ENCODE assay signal across 7 mouse cellular contexts in genomic region chr17:56269153-56269630, GRCm38 (mm10). TPM values are rescaled to one million over a fixed set of nuclear protein-coding genes. Genes with fewer than 3 reads are reported as not detected.
DNase-seq lines count a peak whose midpoint lies in the region; ATAC-seq and TF ChIP-seq lines count a peak whose summit lies in the region.

No protein-coding gene starts in this region.

- peak overlapping the region; percentile 59; the same call in 1 of the 2 replicates for H3K27ac ChIP-seq in forebrain, embryonic 13.5 days
- H3K27ac ChIP-seq in hindbrain, embryonic 16.5 days (ENCODE audit: low read depth, low read length): peak overlapping the region; percentile 73
- H3K27ac ChIP-seq in left cerebral cortex, adult 2 months: peak overlapping the region; percentile 95
- H3K27ac ChIP-seq in macrophage: peak overlapping the region; percentile 82

- intact Hi-C loops in left cerebral cortex, adult 2 months (cut with DNase I): no loop called here

- peak overlapping the region; percentile 60 for H3K9ac ChIP-seq in forebrain, embryonic 13.5 days
- peak overlapping the region; percentile 68 for H3K9ac ChIP-seq in hindbrain, embryonic 16.5 days (ENCODE audit: low read depth, low read length)

- H3K36me3 ChIP-seq in forebrain, embryonic 13.5 days (ENCODE audit: poor library complexity, severe bottlenecking): peaks cover 15% of the 10 kb centered on the region
- H3K36me3 ChIP-seq in hindbrain, embryonic 16.5 days (ENCODE audit: control insufficient read depth, insufficient read depth, low read length): no peaks in the 10 kb centered on the region; the same call in 1 of the 2 replicates
- H3K36me3 ChIP-seq in macrophage (ENCODE audit: inconsistent target): peaks cover 27% of the 10 kb centered on the region

- peaks cover 9% of the 10 kb centered on the region for H3K4me1 ChIP-seq in forebrain, embryonic 13.5 days
- peaks cover 6% of the 10 kb centered on the region for H3K4me1 ChIP-seq in hindbrain, embryonic 16.5 days (ENCODE audit: control insufficient read depth, insufficient read depth, low read depth, low read length)

- H3K27me3 ChIP-seq in forebrain, embryonic 13.5 days: no peaks in the 10 kb centered on the region
- no peaks in the 10 kb centered on the region for H3K27me3 ChIP-seq in hindbrain, embryonic 16.5 days (replicated peaks; ENCODE audit: control insufficient read depth, insufficient read depth, low read length)

- H3K79me2 ChIP-seq in macrophage (ENCODE audit: inconsistent target): peaks cover 45% of the 10 kb centered on the region

- no peak for TF ChIP-seq CTCF in left cerebral cortex, adult 2 months (IDR thresholded peaks at IDR 0.05)

- peak; percentile 88 for ATAC-seq in forebrain, embryonic 13.5 days
- ATAC-seq in hindbrain, embryonic 16.5 days: peak; percentile 87

- peak overlapping the region; percentile 68 for H3K4me2 ChIP-seq in forebrain, embryonic 13.5 days
- H3K4me2 ChIP-seq in hindbrain, embryonic 16.5 days (ENCODE audit: low read length): peak overlapping the region; percentile 89

- H3K9me3 ChIP-seq in forebrain, embryonic 13.5 days (replicated peaks): no peaks in the 10 kb centered on the region
- H3K9me3 ChIP-seq in hindbrain, embryonic 16.5 days (ENCODE audit: control insufficient read depth, low read length): no peaks in the 10 kb centered on the region

- peak; percentile 70 for DNase-seq in MN1 (ENCODE audit: low spot score)
- peak; percentile 72 for DNase-seq in c-Kit-positive CD71-positive TER-119-positive erythroid progenitor cells, embryonic 14.5 days (ENCODE audit: low spot score)
- peak; percentile 52 to 55 for DNase-seq in left cerebral cortex, adult 2 months (ENCODE audit: extremely low spot score in 1 of 2, low spot score in 2 of 2)
- DNase-seq in right cerebral cortex, postnatal 36 days (ENCODE audit: low spot score in 2 of 2): peak; percentile 58 to 70

- peak overlapping the region; percentile 41 for H3K4me3 ChIP-seq in forebrain, embryonic 13.5 days
- peak overlapping the region; percentile 45 for H3K4me3 ChIP-seq in hindbrain, embryonic 16.5 days (ENCODE audit: low read length)
- H3K4me3 ChIP-seq in left cerebral cortex, adult 2 months: peak overlapping the region; percentile 46
- H3K4me3 ChIP-seq in macrophage (ENCODE audit: inconsistent target): peak overlapping the region; percentile 32

- 24% methylated on average over 12 of the region's 12 CpGs for WGBS in forebrain, embryonic 13.5 days
- 15% methylated on average over 12 of the region's 12 CpGs for WGBS in hindbrain, embryonic 16.5 days
- 14% methylated on average over 12 of the region's 12 CpGs for WGBS in macrophage (ENCODE audit: missing documents)

RNA-seq across cellular contexts. Expression of gene Ticam1, which starts 7.4 kb away (rescaled TPM):
- 1.4 and 1.6 TPM in 2 replicates for polyA plus RNA-seq in forebrain, embryonic 13.5 days (2015; fragmentation: Nextera tagmentation; extraction: Ambion mirVana)
- 1.5 and 1.9 TPM in 2 replicates for polyA plus RNA-seq in hindbrain, embryonic 16.5 days (2015; fragmentation: Nextera tagmentation; extraction: Ambion mirVana)
- 1 to 10 TPM; 6.9 to 7.2 TPM for total RNA-seq in left cerebral cortex, adult 2 months (2021)
- total RNA-seq in macrophage (2018; cell fraction: chromatin; rRNA removed): 10 to 100 TPM; 20.0 to 66.0 (median 29.6) TPM
- 10 to 100 TPM; 29.2 to 68.9 (median 35.2) TPM for total RNA-seq in macrophage (2018; cell fraction: cytosol; rRNA removed)
- total RNA-seq in macrophage (2018; cell fraction: nucleus; rRNA removed): 10 to 100 TPM; 18.9 to 54.1 (median 29.3) TPM
- 19.5 to 36.1 TPM (median 21.2 TPM) in 3 replicates for polyA plus RNA-seq in macrophage (2018)

RNA-seq across cellular contexts. Expression of gene Fem1a, which starts 12.6 kb away (rescaled TPM):
- 16.5 and 19.3 TPM in 2 replicates for polyA plus RNA-seq in forebrain, embryonic 13.5 days (2015; fragmentation: Nextera tagmentation; extraction: Ambion mirVana)
- polyA plus RNA-seq in hindbrain, embryonic 16.5 days (2015; fragmentation: Nextera tagmentation; extraction: Ambion mirVana): 17.4 and 18.2 TPM in 2 replicates
- 10 to 100 TPM; 31.8 to 34.6 TPM for total RNA-seq in left cerebral cortex, adult 2 months (2021)
- 10 to 100 TPM in 9 of 26 experiments, 1 to 10 TPM in 17; 2.4 to 25.8 (median 7.7) TPM for total RNA-seq in macrophage (2018; cell fraction: chromatin; rRNA removed)
- total RNA-seq in macrophage (2018; cell fraction: cytosol; rRNA removed): 10 to 100 TPM in 17 of 26 experiments, 1 to 10 TPM in 9; 4.7 to 16.4 (median 11.9) TPM
- 10 to 100 TPM in 15 of 26 experiments, 1 to 10 TPM in 11; 5.5 to 23.2 (median 10.6) TPM for total RNA-seq in macrophage (2018; cell fraction: nucleus; rRNA removed)
- polyA plus RNA-seq in macrophage (2018): 6.6 to 13.3 TPM (median 10.2 TPM) in 3 replicates

RNA-seq across cellular contexts. Expression of gene Plin3, which starts 23.5 kb away (rescaled TPM):
- 18.3 and 21.8 TPM in 2 replicates for polyA plus RNA-seq in forebrain, embryonic 13.5 days (2015; fragmentation: Nextera tagmentation; extraction: Ambion mirVana)
- 15.5 and 21.1 TPM in 2 replicates for polyA plus RNA-seq in hindbrain, embryonic 16.5 days (2015; fragmentation: Nextera tagmentation; extraction: Ambion mirVana)
- 10 to 100 TPM in 1 of 2 experiments, 1 to 10 TPM in 1; 7.7 to 11.4 TPM for total RNA-seq in left cerebral cortex, adult 2 months (2021)
- total RNA-seq in macrophage (2018; cell fraction: chromatin; rRNA removed): 10 to 100 TPM in 18 of 26 experiments, 1 to 10 TPM in 8; 3.7 to 35.4 (median 12.4) TPM
- 10 to 100 TPM; 28.2 to 67.4 (median 39.0) TPM for total RNA-seq in macrophage (2018; cell fraction: cytosol; rRNA removed)
- total RNA-seq in macrophage (2018; cell fraction: nucleus; rRNA removed): 10 to 100 TPM; 10.8 to 40.1 (median 19.8) TPM
- polyA plus RNA-seq in macrophage (2018): 40.0 to 53.0 TPM (median 46.8 TPM) in 3 replicates

RNA-seq across cellular contexts. Expression of gene Arrdc5, which starts 30.9 kb away (rescaled TPM):
- polyA plus RNA-seq in forebrain, embryonic 13.5 days (2015; fragmentation: Nextera tagmentation; extraction: Ambion mirVana): not detected in 2 replicates
- polyA plus RNA-seq in hindbrain, embryonic 16.5 days (2015; fragmentation: Nextera tagmentation; extraction: Ambion mirVana): not detected in 2 replicates
- total RNA-seq in left cerebral cortex, adult 2 months (2021): not detected
- not detected for total RNA-seq in macrophage (2018; cell fraction: chromatin; rRNA removed)
- total RNA-seq in macrophage (2018; cell fraction: cytosol; rRNA removed): not detected
- total RNA-seq in macrophage (2018; cell fraction: nucleus; rRNA removed): not detected
- not detected in 3 replicates for polyA plus RNA-seq in macrophage (2018)

RNA-seq across cellular contexts. Expression of gene Uhrf1, which starts 33.9 kb away (rescaled TPM):
- 119 and 138 TPM in 2 replicates for polyA plus RNA-seq in forebrain, embryonic 13.5 days (2015; fragmentation: Nextera tagmentation; extraction: Ambion mirVana)
- 23.3 and 28.2 TPM in 2 replicates for polyA plus RNA-seq in hindbrain, embryonic 16.5 days (2015; fragmentation: Nextera tagmentation; extraction: Ambion mirVana)
- under 1 TPM; 0.70 to 0.91 TPM for total RNA-seq in left cerebral cortex, adult 2 months (2021)
- 10 to 100 TPM in 13 of 26 experiments, 1 to 10 TPM in 13; 2.4 to 31.3 (median 10.2) TPM for total RNA-seq in macrophage (2018; cell fraction: chromatin; rRNA removed)
- total RNA-seq in macrophage (2018; cell fraction: cytosol; rRNA removed): 1 to 10 TPM; 3.9 to 9.2 (median 5.9) TPM
- 10 to 100 TPM in 3 of 26 experiments, 1 to 10 TPM in 23; 3.7 to 97.3 (median 6.4) TPM for total RNA-seq in macrophage (2018; cell fraction: nucleus; rRNA removed)
- 2.3 to 57.4 TPM (median 13.6 TPM) in 3 replicates for polyA plus RNA-seq in macrophage (2018)

Comparison
In these comparisons a context has a peak if more than half of its experiments do, and no peak if none do; other contexts are left out.
1. Peak in every context shown above with its lines: DNase-seq, ATAC-seq, H3K4me3 ChIP-seq and H3K27ac ChIP-seq.